Mouse (Mus musculus) forebrain, embryonic 16.5 days (tissue): ENCODE measurements around the gene Pdia5. TPM values are rescaled to one million over a fixed set of nuclear protein-coding genes. Genes with fewer than 3 reads are reported as not detected.
A peak's percentile ranks its signal among the peaks of the same experiment; 100 is the strongest.

Source experiments
- ATAC-seq: fragments of 200-750 bp; cut with Nextera tagmentation; 2 replicates; pipeline ENCODE4 v1.8.0; 2017; ENCODE audit warnings: mild to moderate bottlenecking, moderate library complexity
- H3K27ac ChIP-seq: fragments of 300-500 bp; sonication (generic); 2 replicates; pipeline ENCODE4 v1.5.1; 2014; ENCODE audit warnings: low read length, control low read depth
- H3K27me3 ChIP-seq: fragments of 300-500 bp; sonication (generic); replicated peaks from 2 replicates; pipeline ENCODE4 v1.6.1; 2014; ENCODE audit warnings: low read length; ENCODE audit not compliant: control insufficient read depth, insufficient read depth
- H3K36me3 ChIP-seq: fragments of 300-500 bp; sonication (generic); 2 replicates; pipeline ENCODE4 v1.6.1; 2014; ENCODE audit not compliant: control insufficient read depth, insufficient read depth
- H3K4me1 ChIP-seq: fragments of 300-500 bp; sonication (generic); replicated peaks from 2 replicates; pipeline ENCODE4 v1.6.1; 2014; ENCODE audit warnings: low read length; ENCODE audit not compliant: control insufficient read depth, insufficient read depth
- H3K4me2 ChIP-seq: fragments of 300-500 bp; sonication (generic); 2 replicates; pipeline ENCODE4 v1.6.1; 2014; ENCODE audit warnings: mild to moderate bottlenecking, low read length, control low read depth
- H3K4me3 ChIP-seq: fragments of 300-500 bp; sonication (generic); replicated peaks from 2 replicates; pipeline ENCODE4 v1.5.1; 2014; ENCODE audit warnings: mild to moderate bottlenecking, low read length, control low read depth
- H3K9ac ChIP-seq: fragments of 300-500 bp; sonication (generic); replicated peaks from 2 replicates; pipeline ENCODE4 v1.6.1; 2014; ENCODE audit warnings: low read depth, low read length, control low read depth
- H3K9me3 ChIP-seq: fragments of 300-500 bp; sonication (generic); 2 replicates; pipeline ENCODE4 v1.6.1; 2016; ENCODE audit warnings: low read length; ENCODE audit not compliant: control insufficient read depth
- WGBS: fragments of 180-500 bp; shearing (Covaris S2); extraction: QIAGEN DNeasy Blood & Tissue Kit; methylation state at CpG from one replicate; pipeline ENCODE4 v1.1.7; 2014; 5-methylcytosine and 5-hydroxymethylcytosine counted together
- polyA plus RNA-seq: library from polyadenylated mRNA; unstranded; fragments of >200 nt; fragmentation: Nextera tagmentation; extraction: Ambion mirVana; gene quantifications from 2 replicates; pipeline ENCODE4 v1.2.1, GENCODE M21; 2015

Pdia5 gene
- 9.8 and 10.4 TPM in 2 replicates for polyA plus RNA-seq

DNA sequence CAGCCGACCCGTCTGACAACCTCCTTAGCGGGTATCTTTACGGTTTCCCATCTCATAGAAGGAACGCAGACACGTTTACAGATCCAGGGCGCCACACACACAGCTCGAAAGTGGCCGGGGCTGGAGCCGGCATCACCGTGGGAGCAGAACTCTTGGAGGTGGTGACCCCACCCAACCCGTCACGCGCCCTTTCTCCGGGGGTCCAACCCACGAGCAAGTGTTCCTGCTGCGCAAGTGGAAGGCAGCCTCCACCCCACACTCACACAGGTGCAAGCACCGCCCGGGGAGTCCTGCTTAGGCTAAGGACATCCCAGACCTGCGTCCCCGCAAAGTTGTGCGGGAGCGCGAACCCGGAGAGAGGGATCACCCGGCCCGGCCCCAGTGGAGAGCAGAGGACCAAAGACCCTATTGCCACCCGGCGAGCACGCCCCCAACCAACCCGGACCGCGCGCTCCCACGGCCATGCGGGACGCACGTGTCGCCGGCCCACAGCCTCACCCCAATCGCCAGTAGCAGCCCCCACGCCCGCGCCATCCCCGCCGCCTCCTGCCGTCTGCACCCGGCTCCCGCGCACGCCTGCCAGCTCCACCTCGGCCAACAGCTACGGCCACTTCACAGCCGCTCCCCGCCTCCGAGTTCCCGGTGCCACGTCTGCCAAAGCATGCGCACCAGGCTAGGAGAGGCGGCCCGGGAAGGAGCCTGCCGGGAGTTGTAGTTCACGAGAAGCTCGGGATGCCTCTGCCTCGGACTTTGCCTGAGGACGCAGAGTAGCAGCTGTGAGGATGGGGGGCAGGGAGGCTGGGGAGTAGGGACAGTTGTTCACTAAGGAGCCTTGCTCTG lies at the start of gene Pdia5:
TSS of gene Pdia5 (minus strand) at position 643 of the 840 bp plus-strand sequence.
- H3K9me3 ChIP-seq: no peaks in the 10 kb centered on the region
- no peak within 1 kb of the TSS for H3K27ac ChIP-seq
- H3K4me1 ChIP-seq: peaks cover 14% of the 10 kb centered on the region
- peak within 1 kb of the TSS; percentile 67 for H3K9ac ChIP-seq
- 0% methylated on average over 66 of the region's 66 CpGs for WGBS
- peak within 1 kb of the TSS; percentile 75 for H3K4me2 ChIP-seq
- H3K27me3 ChIP-seq: no peaks in the 10 kb centered on the region
- ATAC-seq: peak; percentile 97
- peak within 1 kb of the TSS; percentile 77 for H3K4me3 ChIP-seq
- no peaks in the 10 kb centered on the region for H3K36me3 ChIP-seq

DNA sequence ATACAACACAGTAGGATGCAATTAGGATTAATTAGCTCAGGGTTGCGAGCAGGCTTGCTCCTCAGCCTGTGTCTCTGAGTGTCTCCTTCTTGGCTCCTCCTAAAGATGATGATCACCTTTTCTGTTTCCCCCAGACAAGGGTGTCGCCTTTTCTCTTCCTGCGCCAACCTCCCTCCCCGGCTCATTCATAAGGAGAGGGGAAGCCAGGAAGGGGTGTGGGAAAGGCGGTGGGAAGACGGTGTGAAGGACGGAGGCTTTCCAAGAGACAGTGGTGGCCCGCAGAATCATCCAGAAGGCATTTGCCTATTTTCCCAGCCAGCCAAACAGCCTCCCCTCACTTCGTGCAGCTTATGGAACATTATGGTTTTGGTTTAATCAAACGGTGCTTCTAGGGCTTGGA lies 48.4 kb upstream of the Pdia5 start:
- no peak overlapping the region for H3K4me3 ChIP-seq
- H3K36me3 ChIP-seq: no peaks in the 10 kb centered on the region
- ATAC-seq: no peak
- 24% methylated on average over 10 of the region's 10 CpGs for WGBS
- H3K9ac ChIP-seq: no peak overlapping the region
- H3K27me3 ChIP-seq: no peaks in the 10 kb centered on the region
- H3K4me1 ChIP-seq: peaks cover 26% of the 10 kb centered on the region
- no peaks in the 10 kb centered on the region for H3K9me3 ChIP-seq
- no peak overlapping the region for H3K27ac ChIP-seq
- no peak overlapping the region for H3K4me2 ChIP-seq

DNA sequence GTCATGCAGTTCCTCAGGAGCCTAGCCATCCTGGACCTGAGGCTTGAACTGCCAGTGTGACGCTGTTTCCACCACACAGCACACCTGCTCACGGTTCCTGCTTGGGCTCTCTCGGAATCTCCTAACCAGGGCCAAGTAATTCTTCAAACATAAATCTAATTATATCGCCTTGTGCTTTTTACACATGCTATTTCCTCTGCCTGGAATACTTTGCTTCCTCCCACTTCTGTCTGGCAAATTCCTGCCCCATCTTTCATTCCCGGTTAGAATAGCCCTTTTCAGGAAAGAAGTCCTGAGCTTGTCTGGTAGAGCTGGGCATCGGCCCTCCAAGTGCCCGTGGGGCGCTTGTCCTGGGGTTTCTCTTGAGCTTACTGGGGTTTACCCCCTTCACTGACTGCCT lies 47.0 kb upstream of the Pdia5 start:
- Histone ChIP-seq H3K27me3 (no peaks in the 10 kb centered on the region), H3K4me1 (peaks cover 18% of the 10 kb centered on the region), H3K27ac (no peak overlapping the region), H3K36me3 (no peaks in the 10 kb centered on the region), H3K9ac (no peak overlapping the region), H3K9me3 (no peaks in the 10 kb centered on the region), H3K4me2 (no peak overlapping the region), H3K4me3 (no peak overlapping the region)
- 86% methylated on average over 8 of the region's 8 CpGs for WGBS
- ATAC-seq: no peak

DNA sequence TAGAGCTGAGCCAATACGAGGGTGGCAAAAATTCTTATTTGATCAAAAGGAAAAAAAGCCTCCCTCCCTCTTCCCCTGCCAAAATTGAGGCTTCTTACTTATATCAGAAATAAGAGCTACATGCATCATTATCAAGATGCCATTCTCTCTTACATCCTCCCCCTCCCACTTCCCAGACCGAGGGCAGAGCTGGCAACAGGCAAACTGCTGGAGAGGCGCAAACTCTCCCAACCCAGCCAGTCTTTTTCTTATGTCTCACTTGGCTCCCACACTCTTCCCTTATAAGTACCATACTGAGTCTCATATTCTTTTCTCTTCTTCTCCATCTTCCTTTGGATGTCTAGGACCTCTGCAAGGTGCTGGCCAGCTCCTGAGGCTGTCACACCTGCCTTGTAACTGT lies 44.0 kb upstream of the Pdia5 start:
- Histone ChIP-seq H3K4me1 (peaks cover 5% of the 10 kb centered on the region; the same call in 1 of the 2 replicates), H3K27me3 (no peaks in the 10 kb centered on the region), H3K4me3 (no peak overlapping the region), H3K4me2 (no peak overlapping the region), H3K9ac (no peak overlapping the region), H3K27ac (no peak overlapping the region), H3K9me3 (no peaks in the 10 kb centered on the region), H3K36me3 (no peaks in the 10 kb centered on the region)
- no peak for ATAC-seq
- WGBS: 68% methylated on average over 3 of the region's 3 CpGs

DNA sequence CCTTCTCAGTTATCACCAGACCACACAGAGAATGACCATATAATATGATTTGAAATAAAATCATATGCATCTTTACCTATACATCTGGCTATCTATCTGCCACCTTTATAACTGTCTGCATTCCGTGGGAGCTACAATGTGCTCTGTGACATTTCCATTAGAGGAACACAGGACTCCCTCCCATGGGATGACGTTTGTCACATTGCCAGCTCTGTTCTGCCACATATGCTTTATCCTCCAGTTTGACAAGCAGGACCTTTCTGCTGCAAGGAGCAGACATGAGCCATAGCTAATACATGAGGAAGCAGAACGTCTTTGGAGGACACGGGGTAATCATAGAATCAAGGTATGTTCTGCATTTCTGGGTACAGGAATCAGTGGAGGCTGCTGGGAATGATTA lies 33.5 kb upstream of the Pdia5 start:
- 82% methylated on average over 4 of the region's 4 CpGs for WGBS
- H3K4me1 ChIP-seq: no peaks in the 10 kb centered on the region
- H3K27me3 ChIP-seq: no peaks in the 10 kb centered on the region
- no peaks in the 10 kb centered on the region for H3K9me3 ChIP-seq
- no peak overlapping the region for H3K9ac ChIP-seq
- no peaks in the 10 kb centered on the region for H3K36me3 ChIP-seq
- no peak overlapping the region for H3K27ac ChIP-seq
- no peak overlapping the region for H3K4me2 ChIP-seq
- no peak overlapping the region for H3K4me3 ChIP-seq
- ATAC-seq: no peak

DNA sequence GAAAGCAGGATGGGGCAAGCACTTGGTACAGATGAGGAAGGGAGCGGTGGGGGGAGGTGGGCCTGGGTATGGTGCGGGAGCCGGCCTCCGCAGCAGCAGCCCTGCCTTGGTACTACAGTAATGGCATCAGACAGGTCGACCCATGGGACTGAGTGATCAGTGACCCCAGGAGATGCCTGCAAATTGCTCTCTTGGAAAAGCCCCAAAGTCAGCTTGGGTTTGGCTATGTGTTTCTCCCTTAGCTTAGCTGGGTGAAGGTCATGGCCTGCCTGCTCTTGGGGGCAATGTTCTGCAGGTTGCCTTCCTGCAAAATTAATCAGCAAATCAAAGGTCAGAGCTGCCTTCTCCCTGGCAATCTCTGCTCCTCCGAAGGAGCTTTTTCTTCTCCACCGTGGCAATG lies 28.6 kb upstream of the Pdia5 start:
- no peak overlapping the region for H3K9ac ChIP-seq
- no peaks in the 10 kb centered on the region for H3K9me3 ChIP-seq
- no peak overlapping the region for H3K4me3 ChIP-seq
- peaks cover 4% of the 10 kb centered on the region for H3K4me1 ChIP-seq
- 71% methylated on average over 7 of the region's 7 CpGs for WGBS
- H3K27ac ChIP-seq: no peak overlapping the region
- H3K27me3 ChIP-seq: no peaks in the 10 kb centered on the region
- H3K36me3 ChIP-seq: no peaks in the 10 kb centered on the region
- no peak for ATAC-seq
- H3K4me2 ChIP-seq: no peak overlapping the region

DNA sequence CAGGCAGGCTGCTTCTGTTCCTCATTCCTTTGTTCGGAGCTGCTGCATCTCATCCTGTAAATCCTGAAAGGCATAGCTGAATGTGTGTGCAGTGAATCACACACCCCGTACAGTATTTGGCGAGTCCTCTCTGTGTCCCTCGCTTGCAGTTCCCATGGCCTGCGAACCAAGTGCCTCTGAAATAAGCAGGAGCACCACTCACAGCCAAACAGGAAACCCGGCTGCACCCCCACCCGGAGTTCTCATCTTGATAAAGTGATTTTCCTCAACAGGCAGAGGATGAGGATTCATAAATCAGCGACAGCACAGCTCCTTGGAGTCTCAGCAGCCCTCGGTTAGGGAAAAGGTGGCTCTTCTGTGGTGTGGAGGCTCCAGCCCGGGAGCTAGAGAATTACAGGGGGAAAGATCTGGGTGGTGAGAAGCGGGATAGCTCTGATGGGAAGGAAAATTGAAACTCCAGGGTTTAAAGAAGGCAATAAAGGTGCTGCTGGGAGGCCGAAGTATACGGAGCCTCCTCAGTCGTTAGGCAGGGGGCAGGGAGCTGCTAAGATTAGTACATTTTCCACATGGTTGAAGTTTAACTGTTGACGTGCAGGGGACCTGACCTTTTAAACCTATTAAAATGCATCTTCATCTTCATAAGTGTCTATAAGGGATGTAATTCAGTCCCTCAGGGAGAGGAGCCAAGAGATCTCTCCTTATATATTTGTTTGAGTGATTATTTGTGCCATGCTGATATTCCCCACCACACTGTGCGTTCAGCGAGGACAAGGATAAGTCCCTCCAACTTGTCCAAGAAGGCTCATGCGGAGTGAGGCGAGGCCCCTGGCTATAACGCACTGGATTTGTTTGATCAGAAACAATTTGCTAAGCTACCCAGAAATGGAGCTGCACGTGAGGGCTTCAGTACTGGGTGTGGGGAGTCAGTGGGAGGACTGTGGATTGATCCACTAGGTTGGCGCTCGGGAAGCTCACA lies 27.6 kb upstream of the Pdia5 start:
- Histone ChIP-seq H3K4me2 (no peak overlapping the region), H3K4me3 (no peak overlapping the region), H3K4me1 (peaks cover 4% of the 10 kb centered on the region), H3K27ac (no peak overlapping the region), H3K27me3 (no peaks in the 10 kb centered on the region), H3K36me3 (no peaks in the 10 kb centered on the region), H3K9me3 (no peaks in the 10 kb centered on the region), H3K9ac (0 out of 2 replicates have a peak overlapping the region, but pooled peaks have one; percentile 22)
- WGBS: 58% methylated on average over 23 of the region's 23 CpGs
- ATAC-seq: no peak

DNA sequence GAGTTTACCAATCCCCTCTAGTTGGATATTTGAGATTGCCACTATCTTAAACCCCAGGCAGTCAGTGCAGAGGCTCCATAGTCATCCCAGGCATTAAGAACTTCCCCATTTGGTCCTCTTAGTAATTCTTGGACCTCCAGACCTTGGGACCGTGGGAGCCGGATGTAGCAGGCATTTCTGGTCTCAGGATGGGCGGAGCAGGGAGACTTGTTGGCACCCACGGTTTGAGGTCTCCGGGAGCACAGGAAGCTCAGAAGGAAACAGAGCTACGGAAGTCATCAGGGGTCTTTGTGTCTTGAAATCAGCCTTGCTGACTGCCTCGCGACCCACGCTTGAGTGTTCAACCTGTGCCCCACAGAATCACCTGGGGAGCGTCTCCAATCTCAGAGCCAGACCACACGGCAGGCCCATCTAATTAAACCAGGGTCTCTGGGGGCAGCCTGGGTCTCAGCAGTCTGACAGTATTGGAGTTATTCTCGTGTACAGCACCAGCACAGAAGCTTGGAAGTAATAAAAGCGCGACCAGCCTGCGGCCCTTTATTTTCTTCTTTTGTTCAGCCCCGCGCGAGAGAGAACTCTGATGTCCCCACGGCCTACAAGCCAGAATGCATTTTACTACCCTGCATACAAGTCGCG lies 25.4 kb upstream of the Pdia5 start:
- no peak overlapping the region for H3K27ac ChIP-seq
- H3K4me2 ChIP-seq: no peak overlapping the region
- WGBS: 50% methylated on average over 21 of the region's 21 CpGs
- ATAC-seq: no peak
- H3K27me3 ChIP-seq: no peaks in the 10 kb centered on the region
- no peaks in the 10 kb centered on the region; the same call in 1 of the 2 replicates for H3K9me3 ChIP-seq
- no peak overlapping the region for H3K9ac ChIP-seq
- H3K4me3 ChIP-seq: no peak overlapping the region
- no peaks in the 10 kb centered on the region for H3K36me3 ChIP-seq
- peaks cover 4% of the 10 kb centered on the region for H3K4me1 ChIP-seq
